Mouse (Mus musculus) left cerebral cortex, adult 9 months (tissue): Measurements from ENCODE around the gene Fbln2.
A peak's percentile ranks its signal among the peaks of the same experiment; 100 is the strongest.
"Not testable (repeated sequence)": the region's sequence is repeated elsewhere in the genome, so short reads cannot be mapped to it uniquely, and the experiment has no call there.

Experiments
- DNase-seq, 2 experiments: peaks; one replicate each; pipeline ENCODE4 v3.0.0; 2022; ENCODE audit warnings: low spot score in 2 of 2

Fbln2 gene

DNA sequence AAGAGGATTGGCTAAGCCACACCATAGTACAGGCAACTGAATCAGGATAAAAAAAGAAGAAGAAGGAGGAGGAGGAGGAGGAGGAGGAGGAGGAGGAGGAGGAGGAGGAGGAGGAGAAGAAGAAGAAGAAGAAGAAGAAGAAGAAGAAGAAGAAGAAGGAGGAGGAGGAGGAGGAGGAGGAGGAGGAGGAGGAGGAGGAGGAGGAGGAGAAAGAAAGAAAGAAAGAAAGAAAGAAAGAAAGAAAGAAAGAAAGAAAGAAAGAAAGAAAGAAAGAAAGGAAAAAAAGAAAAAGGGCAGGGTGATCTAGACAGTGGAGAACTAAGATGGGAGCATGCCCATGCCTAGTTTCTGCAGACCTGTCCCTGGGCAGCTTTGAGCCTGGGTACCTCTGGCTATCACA, at the start of gene Fbln2:
TSS of gene Fbln2 (plus strand) at position 301 of the 400 bp plus-strand sequence.
- DNase-seq: not testable (repeated sequence)

- no peak for DNase-seq
Observed at GRCm38 (mm10) chr6:91163195-91163911, 48.9 kb upstream of the Fbln2 start.

DNA sequence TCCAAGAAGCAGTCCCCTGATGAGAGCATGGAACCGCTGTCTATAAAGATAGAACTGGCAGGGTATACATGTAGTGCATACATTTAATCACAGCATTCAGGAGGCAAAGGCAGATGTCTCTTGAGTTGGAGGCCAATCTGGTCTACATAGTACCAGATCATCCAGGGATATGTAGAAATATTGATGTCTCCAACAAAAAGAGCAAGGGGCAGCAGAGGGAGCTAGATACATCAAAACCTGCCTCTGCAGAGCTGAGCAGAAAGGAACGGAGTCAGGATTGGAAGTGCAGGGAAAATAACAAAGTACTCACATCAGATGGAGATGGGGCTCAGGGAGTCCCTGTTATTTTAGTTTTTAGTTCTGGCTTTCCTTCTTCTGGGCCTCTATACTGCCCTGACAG, 47.7 kb upstream of the Fbln2 start:
- no peak for DNase-seq

DNA sequence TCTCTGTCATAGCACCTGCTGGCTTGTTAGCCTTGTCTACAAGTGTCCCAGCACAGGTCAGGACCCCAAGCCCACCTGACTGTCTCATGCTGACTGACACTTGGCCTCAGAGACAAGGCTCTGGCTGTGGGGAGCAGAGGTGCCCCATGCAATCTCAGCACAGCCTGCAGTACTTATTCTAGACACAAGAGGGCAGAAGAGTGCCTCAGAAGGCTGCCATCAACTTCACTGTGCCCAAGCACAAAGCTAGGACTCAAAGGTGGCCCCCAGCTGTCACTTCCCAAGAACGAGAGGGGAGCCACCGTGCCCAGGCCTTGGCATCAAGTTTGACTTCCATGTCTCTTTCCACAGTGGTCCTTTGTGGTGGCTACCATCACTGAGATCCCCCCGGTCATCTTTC, 47.0 kb upstream of the Fbln2 start:
- peak in 1 of 2 experiments; percentile 84 for DNase-seq

GRCm38 (mm10) chr6:91167828-91168227, 44.4 kb upstream of the Fbln2 start:
- no peak for DNase-seq

DNA sequence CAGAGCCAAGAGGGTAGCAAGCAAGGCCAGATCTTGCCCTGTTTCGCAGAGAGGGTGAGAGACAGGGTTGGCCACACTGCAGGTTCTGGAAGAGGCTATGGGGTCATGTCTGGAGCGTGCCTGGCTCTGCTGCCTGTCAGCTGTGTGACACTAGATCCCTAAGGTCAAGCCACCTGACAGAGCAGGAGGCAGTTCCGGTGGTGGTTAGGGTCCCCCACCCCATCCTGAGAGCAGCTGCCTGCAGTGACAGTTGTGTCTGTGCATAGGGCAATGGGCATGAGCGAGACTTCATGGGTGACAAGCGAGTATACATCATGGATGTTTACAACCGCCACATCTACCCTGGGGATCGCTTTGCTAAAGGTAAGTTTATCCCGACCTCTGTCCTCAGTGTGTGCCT, 43.1 kb upstream of the Fbln2 start:
- no peak for DNase-seq

- no peak for DNase-seq
Observed at GRCm38 (mm10) chr6:91171396-91171895, 40.8 kb upstream of the Fbln2 start.

- DNase-seq: no peak
Observed at GRCm38 (mm10) chr6:91172381-91172780, 39.9 kb upstream of the Fbln2 start.

GRCm38 (mm10) chr6:91173221-91173880, 38.9 kb upstream of the Fbln2 start:
- DNase-seq: peak in 1 of 2 experiments; percentile 61

DNA sequence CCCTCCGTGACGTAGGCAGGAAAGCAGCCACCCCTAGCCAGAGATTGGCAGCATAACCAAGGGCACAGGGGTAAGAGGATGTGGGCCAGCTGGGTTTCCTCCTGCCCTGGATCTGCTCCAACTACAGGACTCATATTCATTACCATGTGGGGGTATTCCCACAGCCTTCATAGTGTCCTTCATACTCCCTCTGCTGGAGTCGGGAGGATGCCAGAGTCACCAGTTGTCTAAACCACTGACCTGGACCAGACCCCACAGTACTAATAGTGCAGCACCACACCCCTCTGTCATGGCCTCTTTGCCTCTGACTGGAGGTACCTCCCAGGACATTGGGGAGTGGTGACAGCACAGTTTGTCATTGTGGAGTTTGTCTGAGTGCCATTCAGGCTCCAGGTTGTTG, 38.0 kb upstream of the Fbln2 start:
- DNase-seq: no peak

DNA sequence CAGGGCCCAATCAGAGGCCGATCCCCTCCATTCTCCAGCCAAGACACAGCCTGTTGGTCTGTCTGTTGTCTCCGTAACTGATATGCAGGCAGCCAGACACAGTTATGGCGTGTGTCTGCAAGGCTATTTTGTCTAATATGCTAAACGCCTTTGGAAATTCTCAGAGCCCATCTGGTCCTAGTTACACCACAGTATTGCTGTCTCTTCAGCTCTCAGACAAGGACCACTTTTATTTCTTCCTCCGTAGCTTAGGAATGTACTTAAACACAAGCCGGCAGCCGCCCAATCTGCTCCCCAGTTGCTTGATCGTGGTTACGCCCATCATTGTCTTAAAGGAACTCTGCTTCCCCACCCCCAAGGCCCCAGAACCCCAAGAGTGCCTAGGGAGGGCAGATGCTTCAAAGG, 31.5 kb upstream of the Fbln2 start:
- no peak for DNase-seq

- no peak for DNase-seq
Observed at GRCm38 (mm10) chr6:91181320-91181719, 30.9 kb upstream of the Fbln2 start.

DNA sequence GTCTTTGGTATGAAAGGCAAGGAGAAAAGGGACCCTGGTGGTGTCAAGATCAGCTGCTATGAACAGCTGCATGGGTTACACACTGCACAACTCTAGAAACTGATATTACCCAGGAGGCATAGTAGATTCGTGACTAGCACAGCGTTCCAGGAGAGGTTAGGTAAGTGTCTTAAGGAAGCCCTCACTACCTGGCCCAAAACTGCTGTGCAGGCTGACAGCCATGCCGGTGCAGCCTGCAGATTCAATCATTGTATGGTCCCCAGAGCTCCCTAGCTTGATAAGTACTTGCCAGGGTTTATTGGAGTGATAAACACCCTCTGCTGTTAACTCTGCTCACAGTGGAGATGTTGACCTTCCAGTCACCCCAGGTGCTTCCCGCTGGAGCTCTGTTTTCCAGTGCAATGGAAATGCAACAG, 30.2 kb upstream of the Fbln2 start:
- no peak for DNase-seq

DNA sequence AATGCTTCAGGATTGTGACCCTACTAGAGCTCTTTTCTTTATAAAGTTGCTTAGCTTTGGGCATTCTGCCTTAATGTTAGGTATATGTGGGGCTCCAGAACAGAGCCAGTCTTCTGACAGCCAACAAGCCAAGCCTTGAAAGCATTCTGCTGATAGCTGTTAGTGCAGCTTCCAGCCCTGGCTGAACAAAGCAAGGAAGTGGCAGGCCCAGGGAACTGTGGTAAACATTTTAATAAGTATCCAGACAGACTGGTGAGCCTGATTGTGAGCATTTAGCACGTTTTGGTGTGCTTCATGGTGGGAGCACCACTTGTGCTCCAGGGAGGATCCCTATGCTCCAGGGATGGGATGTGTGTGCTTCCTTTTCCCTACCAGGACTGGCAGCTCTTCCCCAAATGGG, 29.2 kb upstream of the Fbln2 start:
- no peak for DNase-seq

DNA sequence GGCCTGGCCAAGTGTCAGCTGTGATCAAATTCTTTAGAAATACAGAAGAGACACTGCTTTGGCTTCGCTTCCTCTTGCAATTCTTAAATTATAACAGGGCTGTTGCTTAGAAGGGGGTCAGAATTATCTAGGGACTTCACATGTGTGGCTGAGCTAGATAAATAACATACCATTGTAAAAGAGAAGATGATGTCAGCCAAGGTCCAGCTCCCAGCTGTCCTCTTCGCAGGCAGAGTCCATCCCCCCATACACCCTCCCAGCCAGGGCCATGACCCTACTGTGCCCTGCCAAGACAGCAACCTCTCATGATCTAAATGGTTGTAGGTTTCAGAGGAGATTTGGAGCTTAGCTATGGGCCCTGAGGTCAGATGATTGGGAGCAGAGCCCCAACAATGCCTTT, 28.3 kb upstream of the Fbln2 start:
- no peak for DNase-seq

DNA sequence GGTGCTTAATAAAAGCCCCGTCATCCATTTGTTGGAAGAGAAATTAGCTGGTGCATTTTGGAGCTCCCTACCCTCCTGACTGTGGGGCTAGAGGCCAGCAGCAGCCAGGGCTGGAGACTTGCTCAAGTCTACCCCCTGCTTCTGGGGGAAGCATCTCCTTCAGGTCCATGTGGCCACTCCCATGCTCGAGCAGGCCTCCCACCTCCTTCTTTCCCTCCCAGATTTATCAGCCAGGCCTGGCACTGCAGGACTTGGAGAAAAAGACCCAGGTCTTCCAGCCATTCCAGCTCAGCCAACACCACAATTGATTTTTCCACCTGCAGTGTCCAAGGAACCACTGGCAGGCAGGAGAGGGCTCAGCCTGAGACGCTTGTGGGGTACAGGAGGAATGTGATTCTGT, 27.5 kb upstream of the Fbln2 start:
- DNase-seq: no peak

- no peak for DNase-seq
Observed at GRCm38 (mm10) chr6:91185502-91185901, 26.8 kb upstream of the Fbln2 start.

- no peak for DNase-seq
Observed at GRCm38 (mm10) chr6:91186161-91186931, 25.9 kb upstream of the Fbln2 start.

DNA sequence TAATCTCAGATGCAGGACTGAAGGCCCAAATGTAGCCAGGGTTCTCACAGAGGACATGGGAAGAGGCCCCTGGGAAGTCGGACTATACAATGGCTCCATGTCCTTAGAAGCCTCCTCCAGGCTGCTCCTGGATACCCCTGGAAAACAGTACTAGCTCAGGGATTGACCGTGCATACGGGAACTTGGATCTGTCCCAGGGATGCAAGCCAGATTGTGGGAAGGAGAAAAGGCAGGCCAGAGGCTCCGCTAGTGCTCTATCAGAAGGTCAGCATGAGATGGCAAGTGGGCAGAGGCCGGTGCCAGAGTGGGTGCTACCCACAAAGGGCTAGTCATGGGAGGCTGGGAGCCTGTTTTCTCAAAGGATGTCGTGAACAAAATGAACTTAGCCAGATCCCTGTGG, 25.3 kb upstream of the Fbln2 start:
- no peak for DNase-seq

DNA sequence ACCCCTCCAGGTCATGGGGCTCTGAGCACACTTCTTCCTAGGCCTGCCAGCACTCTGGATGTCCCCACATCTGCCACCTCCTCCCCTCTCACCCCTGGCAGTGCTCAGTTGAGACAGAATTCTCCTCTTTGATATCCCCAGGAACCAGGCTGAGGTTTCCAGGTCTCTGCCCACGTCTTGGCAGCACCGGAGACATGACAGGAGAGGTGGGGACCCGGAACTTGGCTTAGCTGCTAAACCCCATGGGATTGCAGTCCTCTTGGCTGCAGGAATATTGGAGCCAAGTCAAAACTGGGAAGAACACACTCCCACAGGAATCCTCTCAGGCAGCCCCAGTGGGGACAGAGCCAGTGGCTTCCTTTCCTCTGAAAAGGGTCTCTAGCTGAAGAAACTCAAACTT, 24.4 kb upstream of the Fbln2 start:
- no peak for DNase-seq

GRCm38 (mm10) chr6:91189971-91190370, 22.3 kb upstream of the Fbln2 start:
- no peak for DNase-seq

DNA sequence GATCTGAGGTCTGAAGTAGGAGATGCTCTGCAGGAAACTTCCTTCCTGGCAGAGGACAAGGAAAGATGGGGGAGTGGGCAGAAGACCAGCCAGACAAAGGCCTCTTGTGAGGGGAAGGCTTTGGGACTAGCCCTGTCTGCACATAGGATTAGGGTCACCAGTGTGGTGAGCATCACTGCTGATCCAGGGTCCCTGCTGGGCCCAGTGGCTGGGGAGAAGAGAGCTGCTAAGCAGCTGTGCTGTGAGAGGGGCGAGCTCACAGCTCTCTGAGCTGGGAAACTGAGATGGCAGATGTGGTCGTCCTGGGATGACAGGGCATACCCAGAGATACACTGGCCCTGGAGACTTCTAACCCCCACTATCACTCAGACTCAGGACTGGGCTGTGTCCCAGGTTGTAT, 20.8 kb upstream of the Fbln2 start:
- no peak for DNase-seq

- DNase-seq: no peak
Observed at GRCm38 (mm10) chr6:91192421-91192820, 19.8 kb upstream of the Fbln2 start.
